19 mouse cellular contexts compared by ENCODE assay signal in genomic region chr8:74872940-74873339, GRCm38 (mm10). TPM values are rescaled to one million over a fixed set of nuclear protein-coding genes. Genes with fewer than 3 reads are reported as not detected.
"Had no signal": no experiment of that assay in that cellular context is flagged by ENCODE, and none has a peak within 500 bp of the region (broad histone marks: within the 10 kb centered on the region; RNA-seq: fewer than 3 reads in every experiment).

Gene Isx (plus strand): TSS chr8:74873173.

- H3K27ac ChIP-seq: liver, embryonic 14.5 days; midbrain, embryonic 12.5 days; neural tube, embryonic 13.5 days had no signal

- H3K9me3 ChIP-seq: midbrain, embryonic 12.5 days; neural tube, embryonic 13.5 days had no signal

- H3K9ac ChIP-seq: liver, embryonic 14.5 days; midbrain, embryonic 12.5 days; neural tube, embryonic 13.5 days had no signal

- H3K4me3 ChIP-seq: midbrain, embryonic 12.5 days; neural tube, embryonic 13.5 days had no signal

- H3K4me2 ChIP-seq: midbrain, embryonic 12.5 days; neural tube, embryonic 13.5 days had no signal

- H3K27me3 ChIP-seq: midbrain, embryonic 12.5 days; neural tube, embryonic 13.5 days had no signal

- H3K36me3 ChIP-seq: midbrain, embryonic 12.5 days; neural tube, embryonic 13.5 days had no signal

- ATAC-seq: inflammation-experienced regulatory T-cells, adult 6 months; midbrain, embryonic 16.5 days had no signal

- DNase-seq: kidney, adult 8-10 months; kidney, postnatal 25 days; layer of hippocampus, adult 9-11 months; left cerebral cortex, postnatal 4 days; lung, adult 18-20 months; right cerebral cortex, postnatal 14 days; thymus, adult 18-20 months; thymus, postnatal 25 days had no signal

- H3K4me1 ChIP-seq: midbrain, embryonic 12.5 days; neural tube, embryonic 13.5 days had no signal

RNA-seq across cellular contexts. Expression of gene Isx, which starts in this region (rescaled TPM):
- total RNA-seq: layer of hippocampus, adult 18-20 months; left cerebral cortex, postnatal 10 days; left cerebral cortex, postnatal 4 days; liver, adult 2 months; megakaryocyte-erythroid progenitor cell, adult 5-6 weeks had no signal
- polyA plus RNA-seq: kidney, embryonic 16.5 days; liver, embryonic 14.5 days; lung, embryonic 16.5 days; midbrain, embryonic 12.5 days; midbrain, embryonic 16.5 days; neural tube, embryonic 13.5 days had no signal
